ENCODE assay signal across 8 mouse cellular contexts in genomic region chr17:22424636-22425354, GRCm38 (mm10). TPM values are rescaled to one million over a fixed set of nuclear protein-coding genes. Genes with fewer than 3 reads are reported as not detected.
A peak's percentile ranks its signal among the peaks of the same experiment; 100 is the strongest.
DNase-seq lines count a peak whose midpoint lies in the region; ATAC-seq lines count a peak whose summit lies in the region.

No protein-coding gene starts in this region.

- ATAC-seq in granulocyte monocyte progenitor cell, adult 5-6 weeks (replicated peaks; ENCODE audit: poor library complexity, severe bottlenecking) = peak; percentile 38; the same call in 1 of the 2 replicates
- peak; percentile 38 for ATAC-seq in midbrain, embryonic 11.5 days (ENCODE audit: low FRiP score)

- peak overlapping the region; percentile 63; the same call in 1 of the 2 replicates for H3K27ac ChIP-seq in midbrain, embryonic 11.5 days (ENCODE audit: low read depth, low read length)

- H3K9me3 ChIP-seq in midbrain, embryonic 11.5 days (ENCODE audit: control insufficient read depth, low read length) = no peaks in the 10 kb centered on the region

- no peaks in the 10 kb centered on the region for H3K27me3 ChIP-seq in midbrain, embryonic 11.5 days (ENCODE audit: control insufficient read depth, insufficient read depth, low read length)

- H3K9ac ChIP-seq in midbrain, embryonic 11.5 days (ENCODE audit: low read length) = peak overlapping the region; percentile 63; the same call in 1 of the 2 replicates

- H3K36me3 ChIP-seq in midbrain, embryonic 11.5 days (ENCODE audit: control insufficient read depth, insufficient read depth, low read length) = no peaks in the 10 kb centered on the region

- peak overlapping the region; percentile 61 for H3K4me2 ChIP-seq in midbrain, embryonic 11.5 days

- 2% methylated on average over 11 of the region's 12 CpGs for WGBS in midbrain, embryonic 11.5 days

- no peaks in the 10 kb centered on the region for H3K4me1 ChIP-seq in midbrain, embryonic 11.5 days (ENCODE audit: control insufficient read depth, insufficient read depth, low read length)

- peak overlapping the region; percentile 59 for H3K4me3 ChIP-seq in midbrain, embryonic 11.5 days (ENCODE audit: low read depth, low read length)

- DNase-seq in thymus, postnatal 14 days = peak; percentile 4
- DNase-seq in thymus, postnatal 36 days = no peak
- peak; percentile 14 for DNase-seq in cerebellum, adult 8-10 months
- peak; percentile 20 for DNase-seq in kidney, adult 18-20 months
- peak; percentile 85 for DNase-seq in midbrain, embryonic 11.5 days (ENCODE audit: low spot score, missing footprints)
- DNase-seq in ovary, adult 18-20 months (ENCODE audit: low spot score) = no peak
- DNase-seq in left cerebral cortex, adult 8-10 months (ENCODE audit: low spot score in 2 of 2) = no peak

RNA-seq across cellular contexts. Expression of gene Zfp946, which starts 0.8 kb away (rescaled TPM):
- total RNA-seq in granulocyte monocyte progenitor cell, adult 5-6 weeks (2014; fragmentation: Nextera tagmentation) = 10.1 and 10.2 TPM in 2 replicates
- 3.2 and 8.2 TPM in 2 replicates for total RNA-seq in granulocyte monocyte progenitor cell, adult 5-6 weeks (2017)
- polyA plus RNA-seq in midbrain, embryonic 11.5 days (2014; fragmentation: Nextera tagmentation; extraction: Ambion mirVana) = 32.6 and 39.3 TPM in 2 replicates
- total RNA-seq in left cerebral cortex, adult 8-10 months (2022) = 10 to 100 TPM; 11.6 to 15.9 (median 13.1) TPM

Comparison
In these comparisons a context has a peak if more than half of its experiments do, and no peak if none do; other contexts are left out.
1. DNase-seq: peak in thymus, postnatal 14 days (single experiment), cerebellum, adult 8-10 months (single experiment), kidney, adult 18-20 months (single experiment) and midbrain, embryonic 11.5 days (single experiment); none in thymus, postnatal 36 days (0 of 2), ovary, adult 18-20 months (single experiment) and left cerebral cortex, adult 8-10 months (0 of 2).